Mouse (Mus musculus) ES-Bruce4 (cell line): ENCODE results near the gene Vegfb.

Experiments
- CTCF ChIP-seq: IDR thresholded peaks from one replicate; pipeline ENCODE4 v1.8.1; 2011; ENCODE audit warnings: low read depth, low read length
- EP300 ChIP-seq: IDR thresholded peaks from 2 replicates; pipeline ENCODE4 v1.6.1; 2011; ENCODE audit warnings: low read depth, low read length; ENCODE audit not compliant: insufficient read depth
- POLR2A ChIP-seq: IDR thresholded peaks from one replicate; pipeline ENCODE4 v1.8.1; 2011; ENCODE audit warnings: low read length; ENCODE audit not compliant: insufficient read depth

DNA sequence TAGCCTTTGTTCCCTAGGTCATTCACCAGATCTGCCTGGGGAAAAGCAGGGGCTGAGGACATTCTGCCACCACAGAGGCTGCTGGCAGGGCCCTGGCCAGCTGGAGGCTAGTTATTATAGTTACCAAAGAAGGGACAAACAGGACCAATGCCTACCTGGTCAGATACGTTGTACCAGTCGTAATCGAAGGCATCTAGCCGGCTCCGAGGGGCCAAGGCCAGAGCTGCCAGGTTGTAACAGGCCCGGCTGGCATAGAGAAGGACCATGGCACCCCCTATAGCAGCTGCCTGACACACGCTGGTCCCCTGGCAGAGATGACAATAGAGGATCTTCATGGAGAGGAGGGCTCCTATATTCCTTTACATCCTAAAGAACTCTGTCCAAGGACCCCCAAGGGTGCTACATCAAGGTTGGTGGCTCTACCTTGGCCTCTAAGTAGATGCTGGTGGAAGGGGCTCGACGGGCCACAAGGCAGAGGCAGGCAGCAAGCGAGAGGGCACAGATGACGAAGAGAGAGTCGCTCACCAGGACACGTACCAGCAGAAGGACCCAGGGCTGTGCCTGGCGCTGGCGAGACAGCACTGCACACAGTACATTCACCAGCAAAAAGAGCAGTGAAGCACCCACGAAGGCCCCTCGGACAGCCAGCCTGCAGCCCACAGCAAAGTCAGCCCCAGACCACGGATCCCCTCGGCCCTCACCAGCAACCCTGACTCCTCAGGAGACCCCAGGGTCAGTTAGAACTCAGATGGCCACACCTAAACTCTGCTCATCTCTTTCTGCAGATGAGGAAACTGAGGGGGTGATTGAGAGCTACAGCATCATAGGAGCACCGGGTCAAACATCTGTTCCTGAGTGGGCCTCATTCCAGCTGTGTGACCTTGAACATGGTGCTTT is 48.1 kb downstream of the Vegfb start:
- TF ChIP-seq CTCF, result no peak
- no peak for TF ChIP-seq EP300
- TF ChIP-seq POLR2A, result no peak
